Mouse (Mus musculus) liver (tissue): Measurements from ENCODE around the gene Jmjd7.

ENCODE experiments used
- DNase-seq: peaks from one replicate; pipeline ENCODE4 v3.0.0-alpha.2; 2020; ENCODE audit warnings: mixed read lengths

The Jmjd7 gene

DNA sequence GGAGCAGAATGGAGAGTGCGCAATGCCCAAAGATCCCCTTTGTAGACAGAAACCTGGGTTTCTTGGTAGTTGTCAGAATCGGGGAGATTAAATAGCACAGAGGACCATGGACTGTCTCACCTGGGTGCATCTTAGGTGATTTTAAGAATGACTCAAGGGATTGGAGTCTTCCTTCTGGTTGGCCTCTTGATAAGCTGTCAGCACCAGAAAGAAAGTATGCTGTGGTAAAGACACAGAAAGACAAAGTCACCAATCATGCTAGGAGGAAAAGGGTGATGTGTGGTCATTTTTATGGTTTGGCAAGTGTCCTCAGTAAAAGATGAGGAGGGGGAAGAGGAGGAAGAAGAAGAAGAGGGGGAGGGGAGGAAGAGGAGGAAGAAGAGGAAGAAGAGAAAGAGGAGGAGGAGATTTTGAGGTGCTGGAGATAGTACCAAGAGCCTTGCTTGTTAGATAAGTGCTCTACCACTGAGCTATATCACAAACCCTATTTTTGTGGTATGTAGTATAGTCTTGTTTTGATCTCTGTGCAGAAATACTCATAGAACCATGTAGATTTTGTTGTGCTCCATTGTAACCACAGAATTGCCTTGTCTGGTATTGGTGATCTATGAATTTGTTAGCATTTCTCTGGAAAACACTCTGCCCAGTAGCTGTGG is 13.3 kb upstream of the Jmjd7 start:
- DNase-seq: no peak

DNA sequence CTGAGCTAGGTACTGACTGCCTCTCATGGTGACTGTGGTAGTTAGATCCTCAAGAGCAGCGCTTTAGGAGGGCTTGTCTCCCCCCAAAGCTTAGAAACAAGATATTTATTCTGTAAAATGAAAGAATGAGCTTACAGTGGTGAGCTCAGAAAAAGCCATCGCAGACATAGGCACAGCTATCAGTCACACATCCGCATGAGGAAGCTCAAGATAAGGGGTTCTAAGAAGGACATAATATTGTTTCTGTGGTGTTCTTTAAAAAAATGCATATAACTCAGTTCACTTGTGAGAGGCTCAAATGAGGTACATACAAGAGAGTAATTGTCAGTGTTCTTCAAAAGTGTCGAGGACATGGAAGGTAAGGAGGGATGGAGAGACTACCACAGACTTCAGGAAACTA is 11.4 kb upstream of the Jmjd7 start:
- DNase-seq: no peak

DNA sequence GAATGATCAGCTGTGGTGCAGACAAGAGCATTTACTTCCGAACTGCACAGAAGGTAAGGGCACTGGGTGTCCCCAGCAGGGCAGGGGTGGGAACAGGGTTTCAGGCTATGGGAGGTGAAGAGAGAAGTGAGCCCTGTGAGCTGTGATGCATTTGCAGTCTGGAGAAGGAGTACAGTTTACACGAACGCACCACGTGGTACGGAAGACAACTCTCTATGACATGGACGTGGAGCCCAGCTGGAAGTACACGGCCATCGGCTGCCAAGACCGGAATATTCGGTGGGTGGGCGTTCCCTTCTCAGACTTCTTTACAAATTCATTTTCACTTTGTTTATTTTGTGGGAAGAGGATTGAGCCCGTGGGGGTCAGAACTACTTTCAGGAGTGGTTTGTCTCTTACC is 9.7 kb upstream of the Jmjd7 start:
- no peak for DNase-seq

DNA sequence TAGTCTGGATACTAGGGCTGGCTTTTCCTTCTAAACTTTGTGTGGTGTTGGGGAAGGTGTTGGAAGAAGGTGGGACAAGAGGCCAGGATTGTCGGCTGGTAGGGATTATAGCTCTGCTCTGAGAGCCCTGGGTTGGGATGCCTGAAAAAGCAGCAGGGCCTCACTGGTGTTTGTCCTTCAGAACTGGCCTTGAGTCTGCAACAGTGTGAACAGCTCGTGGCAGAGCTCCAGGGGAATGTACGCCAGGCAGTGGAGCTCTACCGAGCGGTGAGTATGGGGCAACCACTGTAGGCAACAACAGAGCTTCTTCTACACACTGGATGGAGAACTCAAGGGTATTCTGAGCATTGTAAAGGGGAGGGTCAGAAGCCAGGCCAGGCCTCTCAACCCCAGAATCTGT is 2.9 kb upstream of the Jmjd7 start:
- no peak for DNase-seq

DNA sequence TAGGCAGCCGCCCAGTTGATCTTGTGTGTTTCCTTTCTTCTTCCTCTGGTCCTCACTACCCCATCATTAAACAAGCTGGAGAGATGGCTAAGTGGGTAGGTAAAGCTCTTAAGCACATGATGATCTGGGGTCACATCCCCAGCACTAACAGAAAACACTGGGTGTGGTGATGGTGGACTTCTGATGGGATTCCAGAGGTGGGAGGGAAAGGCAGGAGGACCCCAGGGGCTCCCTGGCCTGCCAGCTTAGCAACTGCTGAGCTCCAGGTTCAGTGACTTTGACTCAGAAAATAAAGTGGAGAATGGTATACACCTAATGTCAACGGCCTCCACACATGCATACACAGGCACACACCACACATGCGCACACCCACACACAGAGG is 658 bp downstream of the Jmjd7 start:
- DNase-seq: no peak

DNA sequence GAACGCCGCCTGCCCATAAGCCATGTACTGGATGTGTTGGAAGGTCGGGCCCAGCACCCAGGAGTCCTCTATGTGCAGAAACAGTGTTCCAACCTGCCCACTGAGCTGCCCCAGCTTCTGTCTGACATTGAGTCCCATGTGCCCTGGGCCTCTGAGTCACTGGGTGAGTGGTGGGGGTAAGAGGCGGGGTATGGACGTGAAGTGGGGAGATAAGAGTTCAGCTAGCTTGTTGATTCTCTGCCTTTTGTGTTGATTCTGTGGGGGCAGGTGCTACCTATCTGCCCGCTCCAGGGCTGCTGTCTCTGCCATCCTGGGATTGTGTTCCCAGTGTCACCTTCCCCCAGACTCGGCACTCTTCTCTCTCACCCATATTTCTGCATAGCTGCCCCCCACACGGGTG is 3.1 kb downstream of the Jmjd7 start:
- peak; percentile 49 for DNase-seq

DNA sequence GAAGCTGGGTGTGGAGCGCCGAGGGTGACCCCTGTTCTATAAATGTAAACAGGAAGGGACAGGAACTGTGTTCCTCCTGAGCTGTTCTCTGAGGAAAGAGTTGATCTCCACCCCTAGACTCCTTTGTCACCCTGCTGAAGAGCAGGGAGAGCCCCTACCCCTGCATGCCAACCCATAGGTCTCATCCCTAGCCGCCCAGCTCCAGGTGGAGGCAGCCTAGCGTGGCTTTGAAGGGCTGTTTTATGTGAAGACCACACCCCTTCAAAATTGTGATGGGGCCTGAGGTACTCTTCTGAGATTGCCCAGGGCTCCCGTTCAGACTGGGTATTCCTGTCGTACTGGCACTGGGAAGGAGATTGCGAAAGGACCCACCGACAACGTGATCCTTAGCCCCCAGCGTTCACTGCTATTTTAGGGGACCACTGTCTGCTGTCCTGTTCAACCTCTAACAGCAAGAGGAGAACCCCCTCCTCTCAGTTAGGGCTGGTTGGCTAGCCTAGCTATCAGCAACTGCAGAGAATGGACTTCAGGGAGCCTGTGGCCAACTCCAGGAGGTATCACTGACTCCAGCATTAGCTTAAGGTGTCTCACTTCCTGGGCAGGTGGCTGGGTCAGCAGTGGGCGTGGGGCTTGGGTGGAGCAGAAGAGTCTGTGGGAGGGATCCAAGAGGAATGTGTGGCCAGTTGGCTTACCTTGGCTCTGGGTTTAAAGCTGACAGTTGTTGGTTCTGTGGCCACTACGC is 5.6 kb downstream of the Jmjd7 start, which contains the start of gene Pla2g4b:
Pla2g4b (plus strand) TSS at position 692 of the 742 bp plus-strand sequence.
- no peak for DNase-seq

DNA sequence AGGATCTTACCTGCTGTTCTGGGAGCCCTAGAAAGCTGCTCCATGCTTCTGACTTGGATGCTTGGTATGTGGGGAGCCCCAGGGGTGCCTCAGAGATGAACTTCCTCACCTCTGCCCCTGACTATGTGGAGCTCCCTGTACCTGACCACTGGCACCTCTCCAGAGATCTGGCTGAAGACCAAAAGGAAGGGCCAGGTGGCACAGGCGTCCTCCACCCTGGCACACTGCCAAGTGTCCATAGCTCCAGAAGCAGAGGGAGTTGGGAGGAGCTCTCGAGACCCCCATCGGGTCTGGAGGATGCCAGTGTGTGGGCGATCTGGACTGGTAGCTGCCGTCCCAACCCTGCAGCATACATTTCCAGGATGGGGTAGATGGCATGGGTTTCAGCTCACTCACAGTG is 6.4 kb downstream of the Jmjd7 start:
- DNase-seq: no peak

DNA sequence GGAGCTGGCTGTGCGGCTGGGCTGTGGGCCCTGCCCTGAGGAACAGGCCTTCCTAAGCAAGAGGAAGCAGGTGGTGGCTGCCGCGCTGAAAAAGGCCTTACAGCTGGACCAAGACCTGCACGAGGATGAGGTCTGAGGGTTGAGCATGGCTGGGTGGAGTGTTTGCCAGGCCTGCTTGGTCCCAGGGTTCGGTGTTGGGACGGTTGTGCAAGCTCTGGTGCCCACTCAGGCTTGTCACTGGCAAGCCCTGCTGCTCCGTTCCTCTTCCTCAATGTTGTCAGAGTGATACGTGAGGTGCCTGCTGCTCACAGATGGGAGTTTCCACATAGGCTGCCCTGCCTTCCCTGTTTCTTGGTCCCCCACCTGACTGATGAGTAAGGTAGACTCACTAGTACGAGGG is 10.5 kb downstream of the Jmjd7 start:
- no peak for DNase-seq

DNA sequence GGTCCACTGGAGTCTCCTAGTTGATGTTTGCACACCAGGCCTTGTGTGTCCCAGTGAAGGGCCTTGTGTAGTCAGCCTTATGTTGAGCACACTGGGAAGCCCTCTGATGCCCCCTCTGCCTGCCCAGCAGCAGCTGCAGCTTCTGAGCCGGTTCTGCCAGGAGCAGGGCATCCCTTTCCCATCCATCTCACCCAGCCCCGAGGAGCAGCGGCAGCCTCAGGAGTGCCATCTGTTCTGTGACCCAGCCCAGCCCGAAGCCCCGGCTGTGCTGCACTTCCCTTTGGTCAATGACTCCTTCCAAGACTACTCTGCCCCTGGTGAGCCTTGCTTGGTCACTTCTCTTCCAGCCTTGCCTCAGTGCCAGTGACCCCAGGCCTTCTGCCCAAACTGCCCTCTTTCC is 13.7 kb downstream of the Jmjd7 start:
- no peak for DNase-seq

DNA sequence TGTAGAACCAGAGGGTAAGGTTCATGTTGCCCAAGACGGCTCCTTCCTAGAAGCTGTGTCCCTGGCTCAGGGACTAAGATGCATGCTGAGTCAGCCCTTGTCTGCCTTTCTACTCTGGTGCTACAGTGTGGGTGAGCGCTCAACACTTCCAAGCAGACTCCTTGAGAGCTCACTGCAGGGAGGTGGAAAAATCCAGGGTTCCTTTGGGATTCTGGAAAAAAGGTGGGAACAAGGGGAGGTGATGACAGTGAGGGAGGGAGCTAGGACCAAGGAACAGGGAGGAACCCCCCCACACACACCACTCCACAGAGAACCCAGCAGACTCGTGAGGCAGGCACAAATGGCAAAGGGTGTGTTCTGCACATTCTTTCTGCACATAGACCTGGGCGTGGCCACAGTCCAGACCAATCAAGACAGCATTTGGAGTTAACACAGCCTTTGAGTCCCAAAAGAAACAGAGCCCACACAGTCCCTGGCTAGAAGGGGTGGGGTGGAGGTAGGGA is 16.9 kb downstream of the Jmjd7 start:
- peak; percentile 26 for DNase-seq

DNA sequence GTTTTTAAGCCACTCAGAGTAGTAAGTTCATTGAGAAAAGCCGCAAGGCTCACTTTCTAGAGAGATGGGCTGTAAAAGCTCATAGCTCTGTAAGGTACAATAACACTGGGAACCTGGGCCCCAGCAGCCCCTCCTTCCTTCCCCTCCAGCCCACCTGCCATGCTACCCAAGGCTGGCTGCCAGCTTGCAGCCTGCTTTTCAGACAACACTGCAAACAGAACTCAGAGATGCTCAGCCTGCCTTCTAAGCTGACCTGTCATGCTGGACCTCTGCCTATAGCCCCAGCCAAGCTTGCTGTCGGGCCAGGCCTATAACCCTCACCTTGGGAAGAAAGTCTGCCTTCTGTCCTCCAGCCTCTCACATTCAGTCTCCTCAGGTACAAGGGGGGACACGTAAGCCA is 17.4 kb downstream of the Jmjd7 start:
- no peak for DNase-seq

DNA sequence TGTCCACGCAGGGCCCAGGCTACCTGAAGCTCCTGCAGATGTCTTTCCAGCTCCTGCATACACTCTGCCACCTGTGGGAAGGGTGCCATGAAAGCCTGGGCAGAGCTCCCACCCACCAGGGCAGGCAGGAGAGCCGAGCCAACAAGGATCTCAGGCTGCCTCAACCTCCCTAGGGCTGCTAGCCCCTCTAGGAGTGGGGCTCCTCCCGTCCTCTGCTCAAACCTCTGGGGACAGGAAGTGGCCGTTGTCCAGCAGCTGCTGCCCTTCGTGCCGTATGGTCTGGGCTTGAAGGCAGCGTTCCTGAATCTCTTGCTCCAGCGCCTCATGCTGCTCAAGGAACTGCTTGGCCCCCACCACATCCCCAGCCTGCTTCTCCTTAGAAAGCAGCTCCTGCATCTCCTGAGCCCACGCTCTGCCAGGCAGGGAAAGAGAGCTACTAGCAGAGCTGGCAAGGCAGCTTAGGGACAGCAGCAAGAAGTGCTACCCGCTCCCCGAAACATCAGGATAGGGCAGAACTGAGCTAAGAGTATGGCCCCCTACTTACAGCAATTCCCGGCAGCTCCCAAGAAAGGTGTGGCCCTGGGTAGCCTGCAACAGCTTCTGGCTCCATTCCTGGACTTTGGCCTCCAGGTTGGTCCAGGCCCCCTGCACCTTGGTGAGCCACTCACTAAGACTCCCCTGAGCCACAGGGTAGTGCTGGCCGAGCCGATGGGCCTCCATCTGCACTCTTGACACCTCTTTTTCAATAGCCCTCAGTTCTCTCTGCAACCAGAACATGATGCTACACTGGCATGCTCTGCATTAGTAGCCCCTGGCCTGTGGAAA is 19.4 kb downstream of the Jmjd7 start:
- no peak for DNase-seq

DNA sequence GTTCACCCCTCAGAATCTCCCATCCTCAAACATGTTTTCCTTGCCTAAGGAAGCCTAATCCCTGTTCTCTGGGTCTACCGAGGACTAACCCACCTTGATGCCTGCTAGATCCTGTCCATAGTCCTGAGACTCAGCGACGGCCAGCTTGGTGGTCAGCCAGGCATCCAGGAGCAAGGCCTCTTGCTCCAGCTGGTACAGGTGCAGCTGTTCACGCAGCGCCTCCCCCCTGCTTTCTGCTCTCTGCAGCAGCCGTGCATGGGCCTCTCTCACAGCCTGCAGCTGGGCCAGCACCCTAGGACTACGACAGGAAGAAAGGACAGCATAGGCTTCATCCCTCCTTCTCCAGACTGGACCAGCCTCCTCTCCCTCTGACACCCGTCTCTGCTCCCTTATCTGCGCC is 20.9 kb downstream of the Jmjd7 start:
- no peak for DNase-seq

DNA sequence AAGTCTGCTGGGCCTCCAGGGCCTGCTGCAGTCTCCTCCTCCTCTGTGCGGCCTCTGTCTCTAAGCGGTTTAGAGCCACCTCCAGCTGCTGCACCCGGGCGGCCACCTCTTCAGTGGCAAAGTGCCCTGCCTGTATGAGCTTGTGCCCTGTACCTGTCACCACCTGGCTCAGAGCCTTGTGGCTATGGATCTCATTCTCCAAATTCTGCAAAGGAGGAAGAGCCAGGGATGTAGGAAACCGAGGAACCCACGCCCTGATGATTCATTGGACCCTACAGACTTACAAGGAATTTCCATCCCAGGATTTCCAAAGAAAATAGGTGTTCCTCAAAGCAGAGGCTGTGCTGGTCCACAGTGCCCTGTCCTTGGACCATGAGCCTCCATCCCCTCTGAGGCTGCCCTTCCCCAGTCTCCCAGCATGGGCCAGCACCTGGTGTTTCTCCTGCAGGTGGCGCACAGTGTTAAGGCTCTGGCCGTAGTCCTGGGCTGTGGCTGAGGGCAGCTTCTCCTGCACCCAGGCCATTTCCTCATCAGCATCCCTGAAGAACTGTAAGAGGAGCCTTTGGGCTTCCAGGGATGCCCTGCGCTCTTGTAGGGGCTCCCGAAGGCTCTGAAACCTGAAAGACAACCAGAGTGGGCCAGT is 22.5 kb downstream of the Jmjd7 start:
- DNase-seq: peak; percentile 44

DNA sequence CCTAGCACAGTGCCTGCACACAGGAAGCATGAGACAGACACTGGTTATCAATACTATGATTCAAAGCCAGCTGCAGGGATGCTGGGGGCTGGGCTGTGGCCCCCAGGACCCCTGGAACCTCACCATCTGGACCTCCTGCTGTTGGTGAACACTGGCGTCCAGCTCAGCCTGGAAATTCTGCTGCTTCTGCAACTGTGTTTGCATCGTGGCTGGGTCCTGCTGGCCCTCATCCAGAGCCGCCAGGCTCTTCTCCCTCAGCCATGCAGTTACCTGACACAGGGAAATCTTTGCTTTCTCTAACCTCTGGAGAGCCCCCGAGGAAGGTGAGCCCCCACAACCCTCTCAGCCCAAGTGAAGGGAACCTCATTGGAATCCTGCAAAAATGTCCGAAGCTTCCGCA is 24.1 kb downstream of the Jmjd7 start:
- DNase-seq: no peak

DNA sequence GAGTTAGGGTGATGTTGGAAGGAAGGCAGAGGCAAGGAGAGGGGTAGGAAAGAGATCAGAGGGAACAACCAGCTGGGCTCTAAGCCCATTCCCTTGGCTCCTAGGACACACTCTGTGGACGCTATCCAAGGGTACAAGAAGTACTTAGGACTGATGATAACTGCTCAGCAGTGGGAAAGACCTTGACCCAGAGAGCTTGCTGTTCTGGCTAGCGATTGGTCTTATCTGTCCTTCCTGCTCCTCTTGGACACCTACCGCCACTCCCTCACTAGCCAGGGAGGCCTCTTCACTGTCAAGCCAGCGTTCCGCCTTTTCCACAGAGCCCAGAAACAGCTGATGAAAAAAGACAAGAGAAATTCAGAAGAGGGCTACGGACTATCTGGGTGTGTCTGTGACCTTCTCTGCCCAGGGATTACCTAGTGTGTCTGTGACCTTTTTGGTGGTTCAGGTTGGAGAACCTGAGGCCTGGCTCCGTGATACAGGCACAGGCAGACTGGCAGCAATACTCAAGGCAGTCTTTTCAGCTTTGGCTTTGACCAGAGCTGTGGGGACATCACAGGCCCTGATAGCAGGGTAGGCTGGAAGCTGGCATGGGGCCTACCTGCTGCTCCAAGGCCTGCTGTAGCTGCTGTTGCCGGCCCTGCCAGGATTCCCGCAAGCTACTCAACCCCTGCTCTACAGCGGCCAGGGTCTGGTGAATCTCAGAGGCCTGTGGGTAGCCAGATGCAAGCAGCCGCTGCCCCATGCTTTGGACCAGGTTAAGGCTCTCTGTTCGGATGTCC is 27.7 kb downstream of the Jmjd7 start:
- no peak for DNase-seq

DNA sequence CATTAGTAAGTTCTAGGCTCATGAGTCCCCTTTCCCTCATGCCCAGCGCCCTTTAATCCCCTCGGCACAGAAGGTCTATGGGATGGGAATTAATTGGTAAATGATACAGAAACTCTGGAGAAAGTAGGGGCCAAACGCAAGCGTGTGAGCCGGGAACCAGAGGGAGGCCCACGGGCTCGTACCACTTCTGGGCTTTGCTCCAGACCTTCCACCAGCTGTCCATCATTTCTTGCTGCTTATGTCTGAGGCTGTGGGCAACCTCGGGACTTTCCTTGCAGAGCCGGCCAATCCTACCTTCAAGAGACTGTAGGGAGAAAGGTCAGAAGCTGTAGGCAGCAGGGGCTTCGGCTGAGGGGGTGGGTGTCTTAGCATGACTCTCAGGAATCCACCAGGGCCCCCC is 28.6 kb downstream of the Jmjd7 start:
- no peak for DNase-seq

DNA sequence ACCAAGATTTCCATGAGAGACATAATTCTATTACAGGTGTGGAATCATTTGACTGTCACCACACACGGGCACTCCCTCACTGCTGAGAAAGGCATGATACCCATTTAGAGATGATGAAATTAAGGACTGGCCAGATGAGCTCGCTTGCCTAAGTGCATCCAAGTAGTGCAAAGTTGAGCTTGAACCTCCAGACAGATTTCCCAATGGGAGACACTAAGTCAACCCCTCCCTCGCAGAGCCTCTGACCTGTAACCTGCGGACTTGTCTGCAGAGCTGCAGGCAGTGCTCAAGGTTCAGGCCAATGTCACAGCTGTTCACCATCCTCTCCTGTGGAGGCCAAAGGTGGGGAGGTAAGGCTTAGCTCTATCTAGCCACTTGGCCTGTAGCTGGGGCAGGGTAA is 31.5 kb downstream of the Jmjd7 start:
- no peak for DNase-seq

DNA sequence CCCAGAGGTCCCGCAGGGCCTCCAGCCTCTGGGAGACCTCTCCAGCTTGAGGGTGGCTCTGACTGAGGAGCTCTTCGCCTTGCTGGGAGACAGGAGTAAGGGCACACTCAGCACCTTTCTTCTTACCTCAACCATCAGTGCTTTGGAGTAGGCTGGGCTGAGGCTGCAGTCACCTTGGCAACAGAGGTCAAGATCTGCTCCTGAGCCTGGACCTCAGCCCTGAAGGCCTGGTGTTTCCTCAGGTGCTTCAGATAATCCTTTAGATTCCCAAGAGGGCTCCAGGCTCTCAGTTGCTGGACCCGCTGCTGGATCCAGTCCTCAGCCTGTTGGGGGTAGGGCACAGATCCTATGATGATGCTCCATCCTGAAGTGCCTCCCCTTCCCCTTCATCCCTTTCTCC is 32.2 kb downstream of the Jmjd7 start:
- no peak for DNase-seq

DNA sequence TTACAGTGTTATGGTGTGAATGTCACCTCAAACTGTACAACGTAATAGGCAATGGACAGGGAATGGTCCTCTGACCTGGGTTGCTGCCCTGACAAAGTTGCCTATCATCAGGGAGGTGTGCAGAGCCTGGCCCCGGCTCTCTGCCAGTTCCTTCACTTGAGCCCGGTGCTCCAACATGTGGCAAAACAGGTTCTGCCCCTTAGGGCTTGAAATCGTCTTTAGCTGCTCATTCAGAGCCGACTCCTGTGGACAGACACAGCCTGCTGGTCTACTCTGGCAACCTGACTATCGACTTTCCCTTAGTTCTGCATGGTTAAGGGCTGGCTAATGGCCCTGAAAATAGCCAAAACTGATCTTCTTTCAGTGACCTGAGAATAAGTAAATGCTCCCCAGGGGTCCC is 32.9 kb downstream of the Jmjd7 start:
- no peak for DNase-seq

DNA sequence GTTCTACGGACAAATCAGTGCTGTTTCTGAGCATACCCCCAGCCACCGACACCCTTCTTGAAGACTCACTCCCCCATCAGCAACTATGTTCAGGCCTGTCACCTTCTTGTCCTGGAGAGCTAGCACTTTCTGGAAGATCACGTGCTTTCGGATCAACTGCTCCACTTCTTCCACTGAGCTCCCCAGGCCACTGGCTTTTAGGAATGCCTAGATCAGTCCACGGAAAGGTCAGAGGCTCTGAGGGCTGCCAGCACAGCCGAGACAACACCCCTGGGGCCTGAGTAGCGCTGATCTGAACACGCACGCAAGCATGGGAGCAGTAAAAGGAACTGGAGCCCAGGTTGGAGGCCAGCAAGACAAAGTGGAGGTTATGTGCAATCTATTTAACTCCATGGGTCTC is 33.4 kb downstream of the Jmjd7 start:
- no peak for DNase-seq
